Mouse (Mus musculus) urinary bladder, postnatal 14 days (tissue): ENCODE results near the gene Csnk2a2.

Source experiments
- DNase-seq: peaks from one replicate; pipeline ENCODE4 v3.0.0; 2021; ENCODE audit warnings: low spot score

Csnk2a2 gene

DNA sequence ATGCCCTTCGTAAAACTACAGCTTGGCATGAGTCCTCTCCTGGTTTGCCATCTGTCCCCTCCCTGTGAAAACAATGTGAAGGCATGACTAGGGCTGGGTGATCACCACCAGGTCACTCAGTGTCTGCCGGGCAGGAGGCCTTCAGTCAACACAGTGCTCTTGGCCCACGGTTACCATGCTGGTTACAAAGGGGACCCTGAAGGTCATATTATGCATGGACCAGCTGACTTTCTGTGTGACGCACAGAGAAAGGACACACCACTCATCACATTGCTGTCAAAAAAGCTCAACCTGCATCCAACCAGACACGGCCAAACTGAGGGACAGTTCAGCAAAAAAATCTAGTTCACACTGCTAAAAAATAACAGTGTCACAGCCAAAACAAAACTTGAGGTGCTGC is at the start of gene Csnk2a2:
Gene Csnk2a2 (minus strand): TSS at position 34 of the 400 bp plus-strand sequence.
- no peak for DNase-seq

GRCm38 (mm10) chr8:95539487-95539886 is 49.6 kb upstream of the Csnk2a2 start:
- no peak for DNase-seq

DNA sequence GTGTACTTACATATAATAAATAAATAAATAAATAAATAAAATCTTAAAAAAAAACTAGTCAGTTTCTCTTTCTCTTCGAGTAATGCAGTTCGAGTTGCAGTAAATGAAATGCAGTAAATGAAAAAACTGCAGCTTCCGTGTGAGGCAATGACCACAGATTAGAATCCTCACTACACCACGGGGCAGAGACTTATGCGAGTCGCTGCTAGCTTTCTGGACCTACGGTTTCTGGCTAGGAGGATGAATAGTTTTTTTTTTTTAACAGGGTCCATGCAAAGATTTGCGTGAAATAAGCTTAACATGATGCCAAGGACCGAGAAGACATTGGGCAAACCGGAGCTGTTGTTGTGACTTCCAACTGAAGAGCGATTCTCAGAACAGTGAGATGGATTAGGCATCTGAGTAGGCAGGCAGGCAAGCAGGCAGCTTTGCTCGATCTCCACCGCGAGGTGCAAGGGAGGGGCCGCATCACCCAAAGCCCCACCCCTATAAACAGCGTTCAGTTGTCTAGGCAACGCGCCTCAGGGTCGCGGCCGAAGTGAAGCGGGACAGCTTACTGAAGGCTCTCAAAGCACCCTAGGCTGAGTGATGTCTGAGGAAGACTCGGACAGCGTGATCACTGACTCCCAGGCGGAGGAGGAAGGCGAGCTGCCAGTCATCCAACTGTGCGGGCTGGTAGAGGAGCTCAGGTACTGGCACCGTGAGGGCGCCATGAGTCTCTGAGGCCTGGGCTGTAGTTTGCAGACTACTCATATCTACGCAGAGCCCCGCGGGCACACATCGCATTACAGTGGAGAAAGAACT is 43.9 kb upstream of the Csnk2a2 start, which contains the start of gene Ccdc113:
Gene Ccdc113 (plus strand): TSS at position 502 of the 804 bp plus-strand sequence.
- DNase-seq, result peak; percentile 59

DNA sequence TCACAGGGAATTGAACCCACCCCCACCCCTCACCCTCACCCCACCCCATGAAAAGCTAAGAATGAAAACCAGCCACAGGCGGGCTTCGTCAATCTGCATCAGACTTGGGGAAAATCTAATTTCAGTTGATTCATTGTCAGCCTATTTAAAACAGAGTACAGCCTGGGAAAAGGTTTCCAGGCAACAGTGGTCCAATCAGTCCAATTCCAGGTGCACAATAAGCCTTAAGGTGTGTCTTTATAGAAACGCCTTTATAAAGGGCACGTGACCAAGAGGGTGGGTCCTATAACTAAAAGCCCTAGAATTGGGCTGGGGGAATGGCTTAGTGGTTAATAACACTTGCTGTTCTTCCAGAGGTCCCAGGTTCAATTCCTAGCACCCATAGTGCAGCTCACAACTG is 42.4 kb upstream of the Csnk2a2 start:
- DNase-seq, result no peak

- no peak for DNase-seq
Measured at GRCm38 (mm10) chr8:95528750-95529310, 39.0 kb upstream of the Csnk2a2 start.

GRCm38 (mm10) chr8:95528194-95528593 is 38.4 kb upstream of the Csnk2a2 start:
- DNase-seq, result no peak

- DNase-seq, result no peak
Measured at GRCm38 (mm10) chr8:95523991-95524390, 34.2 kb upstream of the Csnk2a2 start.

- no peak for DNase-seq
Measured at GRCm38 (mm10) chr8:95516928-95517327, 27.1 kb upstream of the Csnk2a2 start.

DNA sequence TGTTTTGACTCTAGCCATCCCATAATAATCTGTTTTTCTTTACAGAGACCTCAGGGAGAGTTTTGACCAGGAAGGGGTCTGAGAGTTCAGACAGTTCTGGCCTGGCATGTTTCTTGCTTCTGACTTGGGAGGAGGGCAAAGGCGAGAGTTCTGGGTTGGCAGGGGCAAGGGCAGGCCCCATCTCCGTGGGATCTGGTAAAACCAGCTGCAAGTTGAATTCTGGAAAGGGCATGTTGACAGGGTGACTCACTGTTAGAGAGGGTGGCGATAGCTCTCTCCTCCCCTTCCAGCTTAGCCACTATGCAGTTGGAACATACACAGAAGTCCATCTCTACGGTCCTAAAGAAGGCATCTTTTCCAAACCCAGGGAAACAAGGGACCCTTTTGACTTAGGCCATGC is 23.4 kb upstream of the Csnk2a2 start:
- peak; percentile 80 for DNase-seq

DNA sequence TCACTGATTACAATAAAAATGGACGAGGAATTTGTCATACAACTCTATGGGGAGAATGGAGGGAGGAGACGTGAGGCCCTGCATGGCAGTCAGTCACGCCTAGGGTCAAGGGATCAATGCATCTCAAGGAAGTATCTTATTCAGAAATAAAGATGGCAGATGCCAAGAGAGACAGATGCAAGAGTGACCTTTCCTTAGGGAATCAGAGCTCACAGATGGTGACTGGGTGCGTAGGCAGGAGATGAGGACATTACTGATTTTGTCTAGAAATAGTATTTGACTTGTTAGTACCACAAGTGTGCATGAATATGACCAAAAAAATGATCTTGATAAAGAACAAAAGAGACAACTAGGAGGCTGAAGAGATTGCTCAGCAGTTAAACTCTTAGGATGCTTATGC is 22.4 kb upstream of the Csnk2a2 start:
- no peak for DNase-seq

GRCm38 (mm10) chr8:95506245-95506644 is 16.4 kb upstream of the Csnk2a2 start:
- no peak for DNase-seq

DNA sequence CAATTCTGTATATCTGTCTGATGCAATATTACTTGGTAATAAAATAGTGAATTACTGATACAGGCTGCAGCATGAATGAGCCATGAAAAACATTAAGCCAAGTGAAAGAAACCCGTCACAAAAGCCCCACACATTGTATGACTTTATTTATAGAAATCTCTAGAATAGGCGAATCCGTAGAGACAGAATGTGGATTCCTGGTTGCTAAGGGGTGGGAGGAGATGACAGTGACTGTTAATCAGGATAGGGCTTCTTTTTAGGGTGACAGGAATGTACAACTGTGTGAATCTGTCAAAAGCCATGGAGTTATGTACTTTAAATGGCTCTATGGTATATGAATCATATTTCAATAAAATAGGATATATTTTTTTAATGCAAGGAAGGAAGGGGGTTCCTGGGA is 15.8 kb upstream of the Csnk2a2 start:
- DNase-seq, result no peak

GRCm38 (mm10) chr8:95504835-95505234 is 15.0 kb upstream of the Csnk2a2 start:
- DNase-seq, result no peak

DNA sequence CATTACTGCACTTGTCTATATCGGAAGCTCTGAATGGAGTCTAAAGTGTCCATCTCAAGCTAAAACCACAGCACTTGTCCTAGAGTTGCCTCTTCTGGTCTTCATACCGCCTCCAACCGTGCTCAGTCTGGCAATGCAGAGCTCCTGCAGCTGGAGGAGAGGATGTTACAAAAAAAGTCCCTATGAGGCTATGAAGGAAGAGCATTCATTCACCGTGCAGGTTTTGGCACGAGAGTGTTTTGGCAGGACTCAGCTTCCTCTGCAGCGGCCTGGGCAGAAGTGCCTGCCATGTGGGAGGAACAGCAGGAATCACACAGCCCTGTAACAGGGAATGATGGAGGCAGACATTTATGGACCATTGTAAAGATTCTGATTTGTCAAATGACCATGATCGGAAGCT is 12.6 kb upstream of the Csnk2a2 start:
- DNase-seq, result no peak

- no peak for DNase-seq
Measured at GRCm38 (mm10) chr8:95500436-95500835, 10.6 kb upstream of the Csnk2a2 start.

GRCm38 (mm10) chr8:95499266-95500064 is 9.6 kb upstream of the Csnk2a2 start:
- no peak for DNase-seq

- no peak for DNase-seq
Measured at GRCm38 (mm10) chr8:95497821-95498220, 8.0 kb upstream of the Csnk2a2 start.

DNA sequence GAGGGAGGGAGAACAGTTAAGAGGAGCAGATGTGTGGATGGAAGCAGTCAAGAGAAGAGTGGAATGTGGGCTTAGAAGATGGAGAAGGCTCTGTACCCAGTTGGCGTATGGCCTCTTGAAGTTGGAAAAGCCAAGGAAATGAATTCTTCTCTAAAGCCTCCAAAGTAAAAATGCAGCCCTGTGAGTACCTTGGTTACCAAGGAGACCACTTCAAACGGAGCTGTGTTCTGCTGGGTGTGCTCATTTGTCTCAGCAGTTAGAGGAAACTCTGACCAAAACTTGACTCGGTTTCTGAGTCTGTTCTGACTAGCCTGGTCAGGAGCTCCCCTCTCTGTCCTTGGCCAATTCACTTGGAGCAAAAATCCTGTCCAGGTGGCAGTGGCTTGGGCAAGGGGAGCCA is 6.6 kb upstream of the Csnk2a2 start:
- DNase-seq, result no peak

DNA sequence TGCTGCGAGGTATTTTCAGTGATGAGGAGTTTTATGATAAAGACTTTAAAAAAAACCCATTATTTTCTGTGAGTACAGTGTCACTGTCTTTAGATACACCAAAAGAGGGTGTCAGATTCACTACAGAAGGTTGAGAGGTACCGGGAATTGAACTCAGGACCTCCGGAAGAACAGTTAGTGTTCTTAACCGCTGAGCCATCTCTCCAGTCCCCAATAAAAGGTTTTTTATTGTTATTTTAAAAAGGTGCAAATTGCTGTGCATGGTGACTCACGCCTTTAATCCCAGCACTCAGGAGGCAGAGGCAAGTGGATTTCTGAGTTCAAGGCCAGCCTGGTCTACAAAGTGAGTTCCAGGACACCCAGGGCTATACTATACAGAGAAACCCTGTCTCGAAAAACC is 5.6 kb upstream of the Csnk2a2 start:
- no peak for DNase-seq

GRCm38 (mm10) chr8:95492057-95492456 is 2.2 kb upstream of the Csnk2a2 start:
- no peak for DNase-seq

- DNase-seq, result peak; percentile 84
Measured at GRCm38 (mm10) chr8:95488698-95489332, 1.0 kb downstream of the Csnk2a2 start.
